Mouse (Mus musculus) lung, postnatal 10 days (tissue): ENCODE results near the gene Olfr251.
"Not testable (repeated sequence)": the region's sequence is repeated elsewhere in the genome, so short reads cannot be mapped to it uniquely, and the experiment has no call there.

Source experiments
- DNase-seq: peaks from one replicate; pipeline ENCODE4 v3.0.0; 2021

The Olfr251 gene

GRCm38 (mm10) chr9:38376786-38377185 lies at the start of gene Olfr251:
Gene Olfr251, plus strand, starts transcription at chr9:38377086.
- no peak for DNase-seq

GRCm38 (mm10) chr9:38328760-38329159 lies 48.1 kb upstream of the Olfr251 start, which contains the start of gene Olfr25:
Gene Olfr25, plus strand, starts transcription at chr9:38329060.
- DNase-seq: no peak

- no peak for DNase-seq
These were observed 28.8 kb upstream of the Olfr251 start, which contains the start of gene Olfr898 for GRCm38 (mm10) chr9:38348111-38348510. Gene Olfr898, plus strand, starts transcription at chr9:38348411.

- DNase-seq: no peak
These were observed 10.3 kb upstream of the Olfr251 start, which contains the start of gene Olfr250 for GRCm38 (mm10) chr9:38366596-38366995. Gene Olfr250, plus strand, starts transcription at chr9:38366896.

- DNase-seq: no peak
These were observed 24.5 kb downstream of the Olfr251 start, which contains the start of gene Olfr147 for GRCm38 (mm10) chr9:38401398-38401797. Gene Olfr147, plus strand, starts transcription at chr9:38401698.

- not testable (repeated sequence) for DNase-seq
These were observed 30.6 kb downstream of the Olfr251 start for GRCm38 (mm10) chr9:38407502-38407901.

GRCm38 (mm10) chr9:38413502-38413901 lies 36.6 kb downstream of the Olfr251 start:
- not testable (repeated sequence) for DNase-seq

GRCm38 (mm10) chr9:38423801-38424200 lies 46.9 kb downstream of the Olfr251 start:
- no peak for DNase-seq

GRCm38 (mm10) chr9:38427026-38427425 lies 50.1 kb downstream of the Olfr251 start:
- no peak for DNase-seq

- DNase-seq: no peak
These were observed 52.3 kb downstream of the Olfr251 start, which contains the start of gene Olfr901 for GRCm38 (mm10) chr9:38429155-38429554. Gene Olfr901, plus strand, starts transcription at chr9:38429455.
